Mouse (Mus musculus): ENCODE measurements at regions not wholly inside any gene's neighbourhood (a gene's known extent, or its start where the extent isn't known, plus 50 kb on each side); places are given as distances from the start of the nearest gene placed in this dataset.

DNA sequence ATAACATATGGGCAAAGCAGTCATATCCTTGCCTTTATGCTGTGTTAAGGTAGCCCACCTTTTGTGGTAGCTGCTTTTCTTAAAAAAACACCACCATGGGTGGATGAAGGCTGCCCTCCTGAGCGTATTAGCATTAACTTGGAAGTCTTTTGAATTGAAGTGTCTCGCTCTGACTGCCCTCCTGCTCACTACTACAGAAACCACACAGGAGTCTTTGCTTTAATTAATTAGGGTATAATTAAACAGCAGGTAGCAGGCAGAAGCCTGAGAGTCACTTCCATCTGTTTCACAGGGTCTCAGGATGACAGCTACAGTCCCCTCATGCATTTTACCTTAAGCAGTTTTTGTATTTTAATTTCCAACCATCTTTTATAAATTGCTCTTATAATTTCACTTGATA is 240.2 kb upstream of the Tacr3 start:
- no peak for ATAC-seq (replicated peaks; ENCODE audit: low FRiP score, low TSS enrichment, poor library complexity, severe bottlenecking)

DNA sequence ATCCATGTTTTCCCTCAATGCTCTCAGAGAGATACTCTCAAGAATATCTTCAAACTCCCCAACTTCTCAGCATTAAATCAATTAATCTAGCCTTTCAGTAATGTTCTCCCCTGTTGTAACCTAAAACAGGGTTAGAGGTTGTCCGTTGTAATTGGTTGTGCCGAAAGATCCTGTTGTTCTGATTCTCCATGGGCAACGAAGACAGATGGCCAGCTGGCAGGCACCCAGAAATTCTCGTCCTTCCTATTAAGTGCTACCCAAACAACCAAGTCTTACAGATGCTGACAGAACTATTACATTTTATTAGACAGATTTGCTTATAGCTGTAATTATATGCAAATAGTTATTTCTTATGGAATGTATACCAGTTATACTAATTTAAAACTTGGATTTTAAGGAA is 225.9 kb upstream of the Tacr3 start:
- no peak for ATAC-seq (replicated peaks; ENCODE audit: low FRiP score, low TSS enrichment, poor library complexity, severe bottlenecking)

DNA sequence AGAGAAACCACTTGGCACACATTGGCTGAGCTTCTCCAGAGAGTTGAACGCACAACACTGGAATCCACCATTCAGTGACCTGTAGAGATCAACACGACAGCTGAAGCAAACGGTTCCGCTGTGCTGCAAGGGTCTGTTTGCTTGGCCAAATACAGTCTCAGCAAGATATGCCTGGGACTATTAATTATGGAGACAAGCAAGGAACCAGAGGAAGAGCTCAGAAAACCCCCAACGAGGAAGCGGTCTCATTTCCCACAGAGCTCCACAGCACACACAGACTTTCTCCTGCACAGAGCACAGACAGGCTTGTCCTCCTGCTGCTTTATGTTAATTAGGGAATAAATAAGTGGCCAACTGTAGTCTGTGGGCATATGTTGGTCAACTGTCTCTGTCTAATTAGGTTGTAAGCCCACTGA is 223.4 kb upstream of the Tacr3 start:
- ATAC-seq (replicated peaks; ENCODE audit: low FRiP score, low TSS enrichment, poor library complexity, severe bottlenecking) = no peak

DNA sequence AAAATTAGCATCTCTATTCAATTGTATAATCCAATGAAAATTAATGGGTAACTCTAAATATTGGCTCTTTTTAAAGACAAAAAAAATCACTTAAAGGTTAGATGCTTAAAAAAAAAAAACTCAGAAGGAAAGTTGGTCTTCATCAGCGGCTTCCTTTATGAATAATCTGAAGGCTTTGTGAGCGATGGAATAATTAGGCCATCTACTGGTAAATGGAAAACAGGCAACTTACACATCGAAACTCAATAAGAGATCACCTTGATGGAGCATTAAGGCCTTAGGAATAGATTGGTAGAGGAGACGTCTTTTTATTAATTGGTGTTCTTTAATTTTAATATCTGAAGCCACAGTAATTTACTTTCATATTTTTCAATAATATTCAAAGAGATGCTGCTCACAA is 218.6 kb upstream of the Tacr3 start:
- ATAC-seq (replicated peaks; ENCODE audit: low FRiP score, low TSS enrichment, poor library complexity, severe bottlenecking) = no peak

DNA sequence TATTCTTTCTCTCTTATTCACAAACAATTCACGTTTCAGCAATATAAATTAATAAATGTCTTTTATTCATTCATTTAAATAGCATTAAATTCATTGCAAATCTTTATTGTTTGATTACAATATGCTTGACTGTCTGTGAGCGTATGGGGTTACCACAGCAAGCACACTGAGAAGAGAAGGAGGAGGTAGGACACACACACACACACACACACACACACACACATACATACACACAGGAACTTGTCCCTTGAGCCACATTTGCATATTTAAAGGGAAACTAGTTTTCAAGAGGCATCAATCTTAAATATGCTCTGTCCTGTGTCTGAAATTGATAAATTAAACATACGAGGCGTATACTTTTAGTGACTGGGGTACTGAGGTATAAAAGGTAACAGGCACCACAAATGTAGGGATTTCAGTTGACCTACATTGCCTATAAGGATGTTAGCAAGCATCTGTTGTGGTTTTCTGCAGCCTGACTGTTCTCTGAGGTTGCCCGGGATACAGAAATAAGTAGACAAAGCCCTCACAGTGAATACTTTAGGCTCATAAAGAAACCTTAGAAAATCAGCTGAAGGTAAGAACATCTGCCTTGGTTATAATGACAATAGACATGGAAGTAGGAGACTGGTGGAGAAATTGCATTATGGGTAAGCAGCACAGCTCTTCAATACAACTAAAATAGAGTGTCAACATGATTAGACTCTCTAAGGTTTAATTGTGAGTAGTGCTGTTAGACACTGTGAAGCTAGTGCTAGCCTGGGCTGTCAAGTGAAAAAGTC is 217.1 kb upstream of the Tacr3 start:
- ATAC-seq (replicated peaks; ENCODE audit: low FRiP score, low TSS enrichment, poor library complexity, severe bottlenecking) = no peak

DNA sequence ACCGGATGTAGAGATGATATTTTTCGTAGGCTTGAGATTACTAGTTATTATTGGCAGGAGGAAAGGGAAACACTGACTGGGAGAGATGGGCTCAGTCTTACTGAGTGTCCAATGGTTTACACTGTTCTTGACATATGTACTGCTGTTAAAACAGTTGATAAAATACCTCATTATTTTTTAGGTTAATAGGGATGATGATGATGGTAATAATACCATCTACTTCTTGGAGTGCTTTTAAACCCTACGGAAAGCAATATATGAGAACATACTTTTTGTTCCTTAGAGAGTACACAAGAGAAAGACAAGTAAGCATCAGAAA is 216.6 kb upstream of the Tacr3 start:
- no peak for ATAC-seq (replicated peaks; ENCODE audit: low FRiP score, low TSS enrichment, poor library complexity, severe bottlenecking)

DNA sequence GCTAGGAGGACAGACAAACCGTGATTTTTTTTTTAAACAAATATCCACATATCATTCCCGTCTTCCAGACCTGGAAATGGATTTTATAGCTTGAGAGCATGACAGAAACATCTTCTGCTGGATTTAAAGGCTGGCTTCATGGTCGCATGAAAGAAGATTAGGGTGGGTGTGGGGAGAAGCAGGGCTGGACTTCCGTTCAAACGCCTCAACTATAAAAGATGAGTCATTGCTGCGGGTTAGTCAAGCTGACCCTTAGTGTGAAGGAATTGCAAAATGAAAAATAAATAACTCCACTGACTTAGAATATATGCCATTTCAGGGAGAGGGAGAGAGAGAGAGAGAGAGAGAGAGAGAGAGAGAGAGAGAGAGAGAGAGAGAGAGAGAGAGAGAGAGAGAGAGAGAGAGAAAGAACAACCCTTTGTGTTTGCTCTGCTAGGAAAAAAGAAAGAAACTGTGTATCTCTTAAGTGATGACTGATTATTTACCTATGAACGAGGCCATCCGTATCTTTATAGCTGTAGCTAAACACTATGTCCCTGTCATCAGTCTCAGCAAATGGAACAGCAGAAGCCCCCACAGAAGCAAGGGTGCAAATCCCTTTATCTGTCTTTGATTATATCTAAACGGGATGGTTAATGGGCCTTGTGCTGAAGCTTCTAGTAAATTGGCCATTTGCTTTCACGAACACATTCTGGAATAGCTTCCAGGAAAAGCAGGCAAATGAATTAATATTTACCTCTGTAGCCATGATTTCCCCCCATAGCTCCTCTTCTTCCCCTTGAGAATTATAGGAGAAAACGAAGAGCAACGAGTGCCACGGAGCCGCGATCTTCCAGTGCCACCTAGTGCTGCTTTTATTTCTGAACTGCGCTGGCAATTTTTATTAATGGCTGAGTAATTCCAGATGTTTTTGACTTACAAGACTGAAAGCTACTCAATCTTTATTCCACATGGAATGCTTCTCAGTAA is 199.4 kb upstream of the Tacr3 start:
- no peak; the same call in 1 of the 2 replicates for ATAC-seq (replicated peaks; ENCODE audit: low FRiP score, low TSS enrichment, poor library complexity, severe bottlenecking)

DNA sequence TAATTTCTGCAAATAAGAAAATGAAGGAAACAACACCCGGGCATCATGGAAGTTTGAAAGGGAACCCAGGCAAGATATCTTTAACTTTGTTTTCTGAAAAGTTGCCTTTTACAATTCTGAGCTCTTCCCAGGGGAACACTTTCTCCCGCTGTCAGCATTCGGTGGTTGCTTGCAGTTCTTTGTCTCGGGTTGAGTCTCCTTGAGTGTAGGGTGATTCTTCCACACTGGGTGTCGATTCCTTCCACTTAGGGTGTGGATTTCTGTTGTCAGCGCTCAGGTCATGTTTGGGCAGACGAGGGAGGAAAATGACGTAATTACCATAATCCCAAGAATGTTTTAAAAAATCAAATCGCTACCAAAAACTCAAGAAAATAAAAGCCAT is 198.7 kb upstream of the Tacr3 start:
- no peak for ATAC-seq (replicated peaks; ENCODE audit: low FRiP score, low TSS enrichment, poor library complexity, severe bottlenecking)

DNA sequence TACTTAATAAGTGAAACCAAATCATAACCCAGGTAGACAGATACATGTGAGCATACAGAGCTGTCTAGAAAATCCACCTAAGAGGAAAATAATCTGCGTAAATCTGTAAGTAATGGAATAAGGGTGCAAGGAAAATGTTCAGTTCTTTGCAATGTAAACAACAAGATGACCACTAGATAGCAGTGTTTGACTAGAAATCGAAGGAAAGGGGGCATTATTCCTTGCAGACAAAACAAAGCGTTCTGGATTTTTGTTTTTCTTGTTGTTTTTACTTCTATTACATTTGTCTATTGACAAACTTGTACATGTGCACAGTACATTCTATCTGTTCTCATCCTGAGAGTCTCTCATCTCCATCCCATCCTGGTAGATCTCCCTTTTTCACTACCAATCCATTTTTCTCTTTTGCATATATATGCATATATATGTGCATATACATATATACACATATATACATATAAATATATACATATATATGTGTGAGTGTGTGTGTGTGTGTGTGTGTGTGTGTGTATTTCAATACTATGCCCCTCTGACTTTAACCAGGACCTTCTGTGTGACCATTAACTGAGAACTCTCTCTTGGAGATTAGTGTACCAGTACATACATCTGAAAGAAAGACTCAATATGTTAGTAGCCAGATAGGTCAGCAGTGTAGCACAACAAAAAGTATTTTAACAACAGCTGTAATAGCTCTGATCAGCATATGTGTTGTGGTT is 179.9 kb upstream of the Tacr3 start:
- no peak for ATAC-seq (replicated peaks; ENCODE audit: low FRiP score, low TSS enrichment, poor library complexity, severe bottlenecking)

DNA sequence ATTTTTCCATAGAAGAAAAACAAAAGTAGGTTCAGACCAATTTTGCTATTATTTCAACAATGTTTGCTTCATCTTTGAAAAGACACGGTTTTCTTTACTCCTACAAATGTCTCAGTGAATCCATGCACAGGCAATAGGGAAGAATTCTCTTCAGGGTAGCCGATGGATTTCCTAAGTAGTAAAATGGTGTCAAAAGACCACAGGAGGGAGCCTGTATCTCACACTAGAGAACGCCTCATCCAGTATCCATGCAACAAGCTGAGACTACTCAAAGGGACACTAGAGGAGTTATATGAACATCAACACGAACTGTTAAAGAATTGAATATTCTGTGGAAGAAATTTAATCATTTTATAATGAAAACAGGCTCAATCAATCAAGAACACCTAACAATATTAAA is 174.8 kb upstream of the Tacr3 start:
- no peak for ATAC-seq (replicated peaks; ENCODE audit: low FRiP score, low TSS enrichment, poor library complexity, severe bottlenecking)

DNA sequence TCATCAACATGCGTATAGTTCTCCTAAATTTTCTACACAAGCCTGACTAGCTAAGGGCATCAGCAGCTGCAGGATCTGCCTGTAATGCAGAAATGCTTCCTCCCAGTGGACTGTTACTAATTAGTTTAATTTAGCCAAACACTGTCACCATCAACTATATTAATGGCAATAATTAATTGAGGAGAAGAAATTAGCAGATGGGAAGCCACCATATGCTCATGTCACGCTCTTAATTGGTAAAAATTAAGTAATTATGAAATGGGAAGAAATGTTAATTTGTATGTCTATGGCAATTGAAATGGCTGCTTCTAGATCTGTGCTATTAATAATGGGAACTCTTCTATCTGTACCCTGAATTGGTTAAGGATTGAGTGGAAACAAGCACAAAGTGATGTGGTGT is 133.9 kb upstream of the Tacr3 start:
- no peak for ATAC-seq (replicated peaks; ENCODE audit: low FRiP score, low TSS enrichment, poor library complexity, severe bottlenecking)

DNA sequence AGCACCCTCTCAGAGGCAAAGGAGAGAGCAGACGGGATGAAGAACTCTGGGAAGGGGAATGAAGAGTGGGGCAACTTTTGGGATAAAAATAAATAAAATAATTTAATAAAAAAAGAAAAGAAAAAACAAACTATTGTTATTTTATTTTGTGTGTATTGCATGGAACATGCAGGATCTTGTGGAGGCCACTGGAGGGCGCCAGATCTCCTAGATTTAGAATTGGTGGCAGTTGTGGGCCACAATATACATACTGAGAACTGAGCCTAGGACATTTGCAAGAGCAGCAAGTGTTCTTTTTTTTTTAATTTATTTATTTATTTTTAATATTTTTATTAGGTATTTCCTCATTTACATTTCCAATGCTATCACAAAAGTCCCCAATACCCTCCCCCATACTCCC is 110.2 kb upstream of the Tacr3 start:
- no peak for ATAC-seq (replicated peaks; ENCODE audit: low FRiP score, low TSS enrichment, poor library complexity, severe bottlenecking)

DNA sequence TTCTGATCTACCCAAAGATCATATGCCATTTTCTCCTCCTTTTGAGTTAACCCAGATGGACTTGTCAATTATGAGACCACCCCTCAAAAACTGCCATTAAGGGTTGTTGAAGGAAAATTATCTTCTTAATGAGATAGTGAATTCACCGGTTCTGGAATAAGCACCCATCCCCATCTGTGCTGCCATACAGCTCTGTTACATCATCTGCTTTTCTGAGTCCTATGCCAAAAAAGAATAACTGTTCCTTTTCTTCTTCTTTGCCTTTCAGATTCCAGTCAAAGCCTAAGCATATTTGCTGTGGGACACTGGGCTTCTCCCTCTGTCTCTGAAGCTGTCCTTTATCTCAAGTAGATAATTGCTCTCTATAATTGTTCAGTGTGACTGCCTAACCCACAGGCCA is 93.1 kb upstream of the Tacr3 start:
- ATAC-seq (replicated peaks; ENCODE audit: low FRiP score, low TSS enrichment, poor library complexity, severe bottlenecking) = no peak

DNA sequence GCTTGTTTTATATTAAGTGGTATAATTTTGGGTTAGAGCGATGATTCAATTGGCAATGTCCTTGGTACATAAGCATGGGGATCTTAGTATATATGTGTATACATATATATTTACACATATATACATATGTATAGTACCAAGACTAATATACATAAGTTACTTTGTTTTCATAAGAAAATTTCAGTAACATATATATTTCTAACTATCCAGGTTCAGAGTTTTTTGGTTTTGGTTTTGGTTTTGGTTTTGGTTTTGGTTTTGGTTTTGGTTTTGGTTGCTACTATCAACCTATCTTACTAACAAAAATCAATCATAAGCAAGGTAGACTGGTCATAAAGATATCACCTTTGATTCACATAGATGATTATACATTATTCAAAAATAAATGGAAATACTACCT is 67.7 kb upstream of the Tacr3 start:
- ATAC-seq (replicated peaks; ENCODE audit: low FRiP score, low TSS enrichment, poor library complexity, severe bottlenecking) = no peak

DNA sequence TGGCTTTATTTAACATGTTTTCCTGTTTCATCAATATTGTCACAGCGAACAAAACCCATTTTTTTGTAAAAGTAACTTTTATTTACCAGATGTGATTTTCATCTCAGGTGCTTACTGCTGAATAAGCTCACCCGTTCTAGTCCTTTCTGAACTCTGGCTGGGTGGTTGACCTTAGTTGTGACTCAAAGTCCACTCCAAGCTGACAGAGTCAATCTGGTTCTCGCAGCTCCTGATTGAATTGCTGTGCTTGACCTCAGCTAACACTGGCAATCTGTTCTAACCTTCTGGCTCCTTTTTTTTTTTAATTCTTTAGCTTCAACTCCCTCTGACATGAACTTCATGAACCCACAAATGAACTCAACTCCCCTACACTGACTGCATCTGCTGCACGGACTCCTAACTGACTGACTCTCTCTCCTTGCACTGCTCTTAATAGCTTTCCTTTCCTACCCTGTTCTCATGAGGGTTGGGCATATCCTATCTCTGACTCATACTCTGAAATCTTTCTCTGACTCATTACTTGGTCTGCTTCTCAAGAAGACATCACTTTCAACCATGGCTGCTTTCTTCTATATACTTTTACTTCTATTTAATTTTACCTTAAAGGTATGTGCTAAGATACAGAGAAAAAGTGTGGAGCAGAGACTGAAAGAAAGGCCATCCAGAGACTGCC is 65.4 kb upstream of the Tacr3 start:
- ATAC-seq (replicated peaks; ENCODE audit: low FRiP score, low TSS enrichment, poor library complexity, severe bottlenecking) = no peak

All from megakaryocyte-erythroid progenitor cell, adult 5-6 weeks (primary cell).